Mouse (Mus musculus) lung, postnatal 4 days (tissue): Measurements from ENCODE around the gene Eepd1.

Experiments used
- DNase-seq, 2 experiments: peaks; one replicate each; pipeline ENCODE4 v3.0.0; 2021

Eepd1 gene

GRCm38 (mm10) chr9:25489221-25489960 is 8.0 kb downstream of the Eepd1 start:
- no peak for DNase-seq

GRCm38 (mm10) chr9:25490278-25491145 is 9.2 kb downstream of the Eepd1 start:
- no peak for DNase-seq

- no peak for DNase-seq
These were observed 12.6 kb downstream of the Eepd1 start for GRCm38 (mm10) chr9:25493918-25494317.

GRCm38 (mm10) chr9:25495601-25496000 is 14.3 kb downstream of the Eepd1 start:
- no peak for DNase-seq

GRCm38 (mm10) chr9:25496196-25496595 is 14.8 kb downstream of the Eepd1 start:
- DNase-seq = no peak

- no peak for DNase-seq
These were observed 15.4 kb downstream of the Eepd1 start for GRCm38 (mm10) chr9:25496703-25497102.

GRCm38 (mm10) chr9:25498770-25499169 is 17.4 kb downstream of the Eepd1 start:
- DNase-seq = peak in 1 of 2 experiments; percentile 31

GRCm38 (mm10) chr9:25499306-25499705 is 18.0 kb downstream of the Eepd1 start:
- DNase-seq = no peak

GRCm38 (mm10) chr9:25500031-25500430 is 18.7 kb downstream of the Eepd1 start:
- no peak for DNase-seq

GRCm38 (mm10) chr9:25508825-25509224 is 27.5 kb downstream of the Eepd1 start:
- DNase-seq = no peak

GRCm38 (mm10) chr9:25510572-25510971 is 29.2 kb downstream of the Eepd1 start:
- DNase-seq = peak; percentile 53 to 63

GRCm38 (mm10) chr9:25513050-25513449 is 31.7 kb downstream of the Eepd1 start:
- peak; percentile 69 to 70 for DNase-seq

GRCm38 (mm10) chr9:25513556-25513955 is 32.2 kb downstream of the Eepd1 start:
- no peak for DNase-seq

GRCm38 (mm10) chr9:25516640-25517039 is 35.3 kb downstream of the Eepd1 start:
- DNase-seq = no peak

- peak in 1 of 2 experiments; percentile 49 for DNase-seq
These were observed 36.6 kb downstream of the Eepd1 start for GRCm38 (mm10) chr9:25517982-25518381.

GRCm38 (mm10) chr9:25519193-25519592 is 37.8 kb downstream of the Eepd1 start:
- no peak for DNase-seq

- DNase-seq = no peak
These were observed 39.5 kb downstream of the Eepd1 start for GRCm38 (mm10) chr9:25520826-25521225.

GRCm38 (mm10) chr9:25521825-25522224 is 40.5 kb downstream of the Eepd1 start:
- no peak for DNase-seq

- DNase-seq = no peak
These were observed 45.2 kb downstream of the Eepd1 start for GRCm38 (mm10) chr9:25526516-25526915.

GRCm38 (mm10) chr9:25526927-25527337 is 45.6 kb downstream of the Eepd1 start:
- no peak for DNase-seq

- no peak for DNase-seq
These were observed 46.2 kb downstream of the Eepd1 start for GRCm38 (mm10) chr9:25527359-25528038.

- no peak for DNase-seq
These were observed 50.3 kb downstream of the Eepd1 start for GRCm38 (mm10) chr9:25531627-25532026.

- no peak for DNase-seq
These were observed 50.8 kb downstream of the Eepd1 start for GRCm38 (mm10) chr9:25532105-25532504.
